Mouse (Mus musculus): ENCODE measurements around the gene Mgarp. TPM values are rescaled to one million over a fixed set of nuclear protein-coding genes. Genes with fewer than 3 reads are reported as not detected.
A peak's percentile ranks its signal among the peaks of the same experiment; 100 is the strongest.

Gene Mgarp
- polyA plus RNA-seq, 1 experiment from 2014 or later = 1.6 TPM

GRCm38 (mm10) chr3:51416364-51417134 is 20.0 kb upstream of the Mgarp start:
- Histone ChIP-seq H3K4me1 (ENCODE audit: control insufficient read depth, insufficient read depth, low read length) (peaks cover 15% of the 10 kb centered on the region; the same call in 1 of the 2 replicates), H3K36me3 (ENCODE audit: control insufficient read depth, insufficient read depth, low read length) (no peaks in the 10 kb centered on the region), H3K9ac (ENCODE audit: low read depth, low read length) (peak overlapping the region; percentile 93), H3K27ac (ENCODE audit: low read depth, low read length) (peak overlapping the region; percentile 93), H3K27me3 (ENCODE audit: control insufficient read depth, insufficient read depth, low read length) (no peaks in the 10 kb centered on the region), H3K9me3 (ENCODE audit: control insufficient read depth, low read length) (no peaks in the 10 kb centered on the region), H3K4me2 (replicated peaks; ENCODE audit: low read depth, low read length) (peak overlapping the region; percentile 81), H3K4me3 (ENCODE audit: low read length) (peak overlapping the region; percentile 100)
- peak; percentile 69 for ATAC-seq (ENCODE audit: low FRiP score, low TSS enrichment)
- under 1% methylated on average over 56 of the region's 68 CpGs for WGBS

DNA sequence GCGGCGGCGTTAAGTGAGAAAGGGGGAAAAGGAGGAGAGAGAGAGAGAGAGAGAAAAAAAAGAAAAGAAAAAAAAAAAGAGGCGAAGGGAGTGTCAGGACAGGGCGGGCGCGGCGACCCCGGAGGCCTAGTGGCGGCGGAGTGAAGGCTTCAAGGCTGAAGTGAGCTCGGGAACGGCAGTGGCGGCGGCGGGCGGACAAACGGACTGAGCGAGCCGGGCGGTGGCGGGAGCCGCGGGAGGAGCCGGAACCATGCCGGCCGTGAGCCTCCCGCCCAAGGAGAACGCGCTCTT is 19.5 kb upstream of the Mgarp start:
- Histone ChIP-seq H3K4me3 (ENCODE audit: low read length) (peak overlapping the region; percentile 100), H3K9me3 (ENCODE audit: control insufficient read depth, low read length) (no peaks in the 10 kb centered on the region), H3K27me3 (ENCODE audit: control insufficient read depth, insufficient read depth, low read length) (no peaks in the 10 kb centered on the region), H3K4me1 (ENCODE audit: control insufficient read depth, insufficient read depth, low read length) (peaks cover 15% of the 10 kb centered on the region; the same call in 1 of the 2 replicates), H3K9ac (ENCODE audit: low read depth, low read length) (peak overlapping the region; percentile 93), H3K4me2 (replicated peaks; ENCODE audit: low read depth, low read length) (peak overlapping the region; percentile 81), H3K36me3 (ENCODE audit: control insufficient read depth, insufficient read depth, low read length) (no peaks in the 10 kb centered on the region), H3K27ac (ENCODE audit: low read depth, low read length) (peak overlapping the region; percentile 93)
- ATAC-seq (ENCODE audit: low FRiP score, low TSS enrichment) = peak; percentile 67
- WGBS = 0% methylated on average over 17 of the region's 30 CpGs

GRCm38 (mm10) chr3:51415098-51416072 is 18.8 kb upstream of the Mgarp start, which contains the start of gene Naa15:
TSS of gene Naa15 (plus strand) at chr3:51415148.
- peak within 1 kb of the TSS; percentile 93 for H3K27ac ChIP-seq (ENCODE audit: low read depth, low read length)
- peak within 1 kb of the TSS; percentile 93 for H3K9ac ChIP-seq (ENCODE audit: low read depth, low read length)
- 5% methylated on average over 43 of the region's 43 CpGs for WGBS
- no peaks in the 10 kb centered on the region for H3K36me3 ChIP-seq (ENCODE audit: control insufficient read depth, insufficient read depth, low read length)
- peaks cover 15% of the 10 kb centered on the region; the same call in 1 of the 2 replicates for H3K4me1 ChIP-seq (ENCODE audit: control insufficient read depth, insufficient read depth, low read length)
- H3K9me3 ChIP-seq (ENCODE audit: control insufficient read depth, low read length) = no peaks in the 10 kb centered on the region
- H3K4me3 ChIP-seq (ENCODE audit: low read length) = peak within 1 kb of the TSS; percentile 100
- peak; percentile 89 for ATAC-seq (ENCODE audit: low FRiP score, low TSS enrichment)
- peak within 1 kb of the TSS; percentile 81 for H3K4me2 ChIP-seq (replicated peaks; ENCODE audit: low read depth, low read length)
- no peaks in the 10 kb centered on the region for H3K27me3 ChIP-seq (ENCODE audit: control insufficient read depth, insufficient read depth, low read length)

DNA sequence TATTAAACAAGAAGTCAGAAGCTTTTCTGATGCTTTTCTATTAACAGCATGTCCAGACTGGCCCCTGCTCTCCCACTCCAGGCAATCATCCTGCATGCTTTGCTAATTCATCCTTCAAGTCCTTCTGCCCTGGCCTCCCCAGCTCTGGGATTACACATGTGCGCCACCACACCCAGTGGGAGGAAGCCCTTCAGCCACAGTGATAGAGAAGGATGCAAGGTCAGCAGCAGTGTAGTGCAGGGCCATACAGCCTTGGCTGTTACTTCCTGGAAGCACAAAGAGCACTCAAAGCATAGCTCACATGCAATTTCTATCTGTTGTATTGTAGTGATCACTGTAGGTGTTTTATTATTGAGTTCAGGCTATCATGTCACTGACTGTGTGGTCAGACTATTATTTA is 16.7 kb upstream of the Mgarp start:
- Histone ChIP-seq H3K9me3 (ENCODE audit: control insufficient read depth, low read length) (no peaks in the 10 kb centered on the region), H3K4me2 (replicated peaks; ENCODE audit: low read depth, low read length) (no peak overlapping the region), H3K4me1 (ENCODE audit: control insufficient read depth, insufficient read depth, low read length) (peaks cover 14% of the 10 kb centered on the region; the same call in 1 of the 2 replicates), H3K36me3 (ENCODE audit: control insufficient read depth, insufficient read depth, low read length) (no peaks in the 10 kb centered on the region), H3K4me3 (ENCODE audit: low read length) (no peak overlapping the region), H3K27ac (ENCODE audit: low read depth, low read length) (no peak overlapping the region), H3K27me3 (ENCODE audit: control insufficient read depth, insufficient read depth, low read length) (no peaks in the 10 kb centered on the region), H3K9ac (ENCODE audit: low read depth, low read length) (no peak overlapping the region)
- 86% methylated on average over 1 of the region's 1 CpGs for WGBS
- no peak for ATAC-seq (ENCODE audit: low FRiP score, low TSS enrichment)

DNA sequence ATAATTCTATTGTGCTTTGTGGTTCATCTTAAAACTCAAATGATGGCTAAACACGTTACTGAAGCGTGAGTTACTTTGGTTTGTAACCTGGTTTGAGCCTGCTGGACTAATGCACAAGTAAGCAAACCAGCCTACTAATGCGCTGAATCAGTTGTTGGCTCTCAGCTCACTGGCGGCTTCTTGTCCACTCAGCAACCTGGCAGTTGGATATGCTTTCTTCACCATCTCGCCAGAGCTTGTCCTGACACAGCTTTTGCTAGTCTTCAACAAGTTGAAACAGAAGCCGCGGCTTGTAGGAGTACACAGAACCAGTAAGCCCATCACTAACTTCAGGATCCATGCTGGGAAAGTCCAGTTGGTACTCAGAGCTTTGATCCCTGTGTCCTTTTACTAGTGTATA is 15.9 kb upstream of the Mgarp start:
- Histone ChIP-seq H3K9ac (ENCODE audit: low read depth, low read length) (no peak overlapping the region), H3K36me3 (ENCODE audit: control insufficient read depth, insufficient read depth, low read length) (no peaks in the 10 kb centered on the region), H3K4me3 (ENCODE audit: low read length) (no peak overlapping the region), H3K27ac (ENCODE audit: low read depth, low read length) (no peak overlapping the region), H3K4me2 (replicated peaks; ENCODE audit: low read depth, low read length) (no peak overlapping the region), H3K4me1 (ENCODE audit: control insufficient read depth, insufficient read depth, low read length) (peaks cover 13% of the 10 kb centered on the region), H3K27me3 (ENCODE audit: control insufficient read depth, insufficient read depth, low read length) (no peaks in the 10 kb centered on the region), H3K9me3 (ENCODE audit: control insufficient read depth, low read length) (no peaks in the 10 kb centered on the region)
- 91% methylated on average over 7 of the region's 7 CpGs for WGBS
- no peak for ATAC-seq (ENCODE audit: low FRiP score, low TSS enrichment)

- peak within 1 kb of the TSS; percentile 97 for H3K27ac ChIP-seq (ENCODE audit: low read depth, low read length)
- no peaks in the 10 kb centered on the region for H3K27me3 ChIP-seq (ENCODE audit: control insufficient read depth, insufficient read depth, low read length)
- peak within 1 kb of the TSS; percentile 48 for H3K4me2 ChIP-seq (replicated peaks; ENCODE audit: low read depth, low read length)
- H3K36me3 ChIP-seq (ENCODE audit: control insufficient read depth, insufficient read depth, low read length) = peaks cover 24% of the 10 kb centered on the region
- peaks cover 6% of the 10 kb centered on the region for H3K4me1 ChIP-seq (ENCODE audit: control insufficient read depth, insufficient read depth, low read length)
- peak; percentile 93 for ATAC-seq (ENCODE audit: low FRiP score, low TSS enrichment)
- peak within 1 kb of the TSS; percentile 89 for H3K9ac ChIP-seq (ENCODE audit: low read depth, low read length)
- no peaks in the 10 kb centered on the region for H3K9me3 ChIP-seq (ENCODE audit: control insufficient read depth, low read length)
- WGBS = under 1% methylated on average over 40 of the region's 40 CpGs
- H3K4me3 ChIP-seq (ENCODE audit: low read length) = peak within 1 kb of the TSS; percentile 84
Measured at GRCm38 (mm10) chr3:51408561-51409183, 12.1 kb upstream of the Mgarp start, which contains the start of gene Ndufc1. TSS of gene Ndufc1 (minus strand) at chr3:51408988.

DNA sequence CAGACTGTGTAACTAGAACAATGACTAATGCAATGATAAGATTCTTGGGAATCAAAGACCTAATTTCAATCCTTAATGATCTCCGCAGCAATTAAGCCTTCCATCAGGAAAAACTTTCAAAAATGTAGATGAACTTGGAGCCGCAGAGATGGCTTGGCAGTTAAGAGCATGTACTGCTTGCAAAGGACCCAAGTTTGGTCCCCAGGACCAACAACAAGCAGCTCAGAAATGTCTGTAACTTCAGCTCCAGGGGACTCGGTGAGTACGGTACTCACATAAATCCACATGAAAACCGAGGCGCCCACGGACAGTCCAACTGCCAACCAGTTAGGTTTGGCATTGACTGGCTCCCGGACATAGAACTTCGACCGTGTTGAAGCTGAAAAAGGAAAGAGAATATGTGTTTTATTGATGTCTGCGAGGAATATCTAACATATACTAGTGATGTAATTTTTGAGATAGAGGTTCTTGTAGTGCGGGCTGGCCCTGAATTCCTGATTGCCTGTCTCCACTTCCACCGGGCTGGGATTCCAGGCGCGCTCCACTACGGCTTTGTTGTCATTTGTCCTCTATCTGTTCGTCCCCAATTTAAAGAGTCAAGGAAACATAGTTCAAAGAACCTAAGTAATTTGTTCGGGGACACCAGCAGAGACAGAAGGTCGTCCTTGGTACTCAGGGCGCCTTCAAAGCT is 11.5 kb upstream of the Mgarp start:
- H3K27me3 ChIP-seq (ENCODE audit: control insufficient read depth, insufficient read depth, low read length) = no peaks in the 10 kb centered on the region
- no peaks in the 10 kb centered on the region for H3K9me3 ChIP-seq (ENCODE audit: control insufficient read depth, low read length)
- H3K36me3 ChIP-seq (ENCODE audit: control insufficient read depth, insufficient read depth, low read length) = peaks cover 30% of the 10 kb centered on the region
- H3K27ac ChIP-seq (ENCODE audit: low read depth, low read length) = peak overlapping the region; percentile 97
- H3K4me1 ChIP-seq (ENCODE audit: control insufficient read depth, insufficient read depth, low read length) = peaks cover 6% of the 10 kb centered on the region
- peak overlapping the region; percentile 48 for H3K4me2 ChIP-seq (replicated peaks; ENCODE audit: low read depth, low read length)
- H3K4me3 ChIP-seq (ENCODE audit: low read length) = peak overlapping the region; percentile 84
- no peak for ATAC-seq (ENCODE audit: low FRiP score, low TSS enrichment)
- WGBS = 13% methylated on average over 20 of the region's 20 CpGs
- peak overlapping the region; percentile 89 for H3K9ac ChIP-seq (ENCODE audit: low read depth, low read length)

DNA sequence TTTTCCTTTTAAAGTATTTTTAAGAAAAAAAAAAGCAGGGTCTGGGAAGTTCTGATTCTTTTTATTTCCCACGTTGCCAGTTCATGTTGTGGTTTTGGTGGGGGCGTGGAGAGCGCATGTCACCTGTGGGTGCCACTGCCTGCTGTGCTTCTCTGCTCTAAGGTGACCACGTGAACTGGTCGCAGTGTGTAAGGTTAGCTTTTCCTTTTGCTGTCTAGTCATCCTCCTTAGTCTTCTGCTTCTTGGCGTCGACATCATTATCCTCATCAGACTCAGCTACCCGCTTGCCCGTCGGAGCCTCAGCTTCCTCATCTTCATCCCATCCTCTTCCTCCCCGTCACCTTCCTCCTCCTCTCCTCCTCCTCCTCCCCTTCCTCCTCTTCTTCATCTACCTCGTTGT is 6.1 kb upstream of the Mgarp start:
- Histone ChIP-seq H3K9me3 (ENCODE audit: control insufficient read depth, low read length) (no peaks in the 10 kb centered on the region), H3K4me1 (ENCODE audit: control insufficient read depth, insufficient read depth, low read length) (peaks cover 2% of the 10 kb centered on the region), H3K27ac (ENCODE audit: low read depth, low read length) (no peak overlapping the region), H3K27me3 (ENCODE audit: control insufficient read depth, insufficient read depth, low read length) (peaks cover 4% of the 10 kb centered on the region; the same call in 1 of the 2 replicates), H3K4me2 (replicated peaks; ENCODE audit: low read depth, low read length) (no peak overlapping the region), H3K36me3 (ENCODE audit: control insufficient read depth, insufficient read depth, low read length) (peaks cover 31% of the 10 kb centered on the region), H3K4me3 (ENCODE audit: low read length) (no peak overlapping the region), H3K9ac (ENCODE audit: low read depth, low read length) (no peak overlapping the region)
- WGBS = 91% methylated on average over 12 of the region's 12 CpGs
- no peak for ATAC-seq (ENCODE audit: low FRiP score, low TSS enrichment)

All from kidney, embryonic 14.5 days (tissue).